Mouse (Mus musculus): ENCODE measurements around the gene Unc79.

The Unc79 gene

GRCm38 (mm10) chr12:103129395-103130248, 181.0 kb downstream of the Unc79 start:
- peak; percentile 24 for DNase-seq

GRCm38 (mm10) chr12:103131419-103131818, 182.8 kb downstream of the Unc79 start:
- DNase-seq, result no peak

- peak; percentile 67 for DNase-seq
These were observed 193.9 kb downstream of the Unc79 start for GRCm38 (mm10) chr12:103142550-103143010.

GRCm38 (mm10) chr12:103143798-103144565, 195.3 kb downstream of the Unc79 start:
- DNase-seq, result peak; percentile 61

- DNase-seq, result no peak
These were observed 201.6 kb downstream of the Unc79 start for GRCm38 (mm10) chr12:103150247-103150646.

GRCm38 (mm10) chr12:103154927-103155326, 206.3 kb downstream of the Unc79 start:
- DNase-seq, result no peak

- DNase-seq, result no peak
These were observed 206.7 kb downstream of the Unc79 start for GRCm38 (mm10) chr12:103155406-103155805.

- no peak for DNase-seq
These were observed 208.7 kb downstream of the Unc79 start for GRCm38 (mm10) chr12:103157129-103157910.

GRCm38 (mm10) chr12:103159016-103159415, 210.4 kb downstream of the Unc79 start:
- DNase-seq, result no peak

- DNase-seq, result no peak
These were observed 212.1 kb downstream of the Unc79 start for GRCm38 (mm10) chr12:103160721-103161120.

GRCm38 (mm10) chr12:103163596-103163995, 214.9 kb downstream of the Unc79 start:
- DNase-seq, result no peak

- no peak for DNase-seq
These were observed 215.7 kb downstream of the Unc79 start for GRCm38 (mm10) chr12:103164101-103165030.

- DNase-seq, result no peak
These were observed 220.2 kb downstream of the Unc79 start for GRCm38 (mm10) chr12:103168892-103169291.

GRCm38 (mm10) chr12:103183057-103183456, 234.4 kb downstream of the Unc79 start:
- peak; percentile 12 for DNase-seq

- DNase-seq, result peak; percentile 13
These were observed 238.4 kb downstream of the Unc79 start for GRCm38 (mm10) chr12:103187020-103187419.

- no peak for DNase-seq
These were observed 239.6 kb downstream of the Unc79 start for GRCm38 (mm10) chr12:103188223-103188622.

GRCm38 (mm10) chr12:103189771-103190170, 241.1 kb downstream of the Unc79 start:
- no peak for DNase-seq

- no peak for DNase-seq
These were observed 244.3 kb downstream of the Unc79 start for GRCm38 (mm10) chr12:103192996-103193395.

- no peak for DNase-seq
These were observed 254.2 kb downstream of the Unc79 start for GRCm38 (mm10) chr12:103202592-103203544.

- DNase-seq, result no peak
These were observed 256.9 kb downstream of the Unc79 start for GRCm38 (mm10) chr12:103205561-103205960.

- no peak for DNase-seq
These were observed 260.9 kb downstream of the Unc79 start for GRCm38 (mm10) chr12:103209581-103209980.

Measured in lung, postnatal 36 days (tissue).